Mouse (Mus musculus): ENCODE results near the gene Tbl3.
"Not testable (repeated sequence)": the region's sequence is repeated elsewhere in the genome, so short reads cannot be mapped to it uniquely, and the experiment has no call there.

Tbl3 gene

DNA sequence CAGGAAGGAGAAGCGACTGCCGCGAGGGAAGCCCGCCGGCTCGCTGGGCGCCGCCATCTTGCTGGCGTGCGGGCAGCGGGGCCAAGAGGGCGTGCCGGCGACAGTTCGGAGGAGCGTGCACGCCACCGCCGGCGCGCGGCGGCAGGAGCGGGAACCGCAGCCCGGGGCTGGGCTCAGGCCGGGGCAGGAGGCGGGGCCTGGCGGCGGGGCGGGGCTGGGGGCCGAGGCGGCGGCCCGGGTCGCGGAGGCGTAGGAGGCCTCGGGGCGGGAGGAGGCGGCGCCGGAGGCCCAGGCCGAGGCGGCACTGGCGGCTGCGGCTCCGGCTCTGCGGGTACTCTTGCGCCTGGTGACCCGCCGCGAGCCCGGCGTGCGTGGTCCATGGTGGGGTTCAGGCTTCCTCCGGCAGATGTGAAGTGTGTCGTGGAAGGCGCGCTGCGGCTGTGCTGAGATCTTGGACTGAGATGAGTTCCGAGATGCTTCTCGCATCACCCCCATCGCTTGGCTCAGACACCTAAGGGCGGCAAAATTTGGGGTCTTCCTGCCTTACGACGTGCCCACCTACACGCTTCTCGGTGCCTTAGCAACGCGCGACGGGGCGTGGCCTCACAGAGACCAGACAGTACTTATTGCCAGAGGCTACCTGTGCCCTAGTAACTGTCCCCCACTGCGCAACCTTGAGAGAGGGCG lies 11.3 kb downstream of the Tbl3 start, which contains the start of the genes Gfer and Noxo1:
TSS of gene Gfer (minus strand) at position 146 of the 687 bp plus-strand sequence.
TSS of gene Noxo1 (plus strand) at position 224 of the 687 bp plus-strand sequence.
- peak; percentile 71 to 84 for DNase-seq (ENCODE audit: low spot score in 2 of 2)

DNA sequence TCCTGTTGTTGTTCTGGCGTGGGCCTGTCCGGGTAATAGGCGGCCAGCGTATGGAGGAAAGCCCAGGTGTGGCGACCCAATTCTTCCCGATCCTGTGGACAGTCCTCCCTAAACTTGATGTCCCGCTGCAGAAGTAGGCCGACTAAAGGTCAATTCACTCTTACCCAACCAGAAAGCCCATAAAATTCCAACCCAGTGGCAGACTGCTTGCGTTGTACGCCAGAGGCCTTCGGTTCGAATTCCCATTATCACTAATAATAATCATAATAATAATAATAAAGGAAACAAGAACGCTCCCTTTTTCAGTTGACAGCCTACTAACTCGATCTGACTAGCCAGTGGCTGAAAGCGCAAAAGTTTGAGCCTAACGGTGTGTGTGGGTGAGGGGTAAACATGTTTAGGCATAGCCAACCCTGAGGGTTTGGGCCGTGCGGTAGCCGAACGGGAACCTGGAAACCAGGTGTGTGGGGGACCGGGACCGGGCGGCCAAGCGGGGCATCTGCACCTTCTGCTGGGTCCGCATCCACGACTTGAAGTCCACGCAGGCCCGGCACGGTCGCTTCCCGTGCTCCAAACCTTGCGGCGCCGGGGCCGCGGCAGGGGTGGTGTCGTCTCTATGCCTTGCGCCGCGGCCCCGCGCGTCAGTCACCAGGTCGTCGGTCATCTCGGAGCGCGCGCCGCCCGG lies 12.0 kb downstream of the Tbl3 start:
- no peak for DNase-seq (ENCODE audit: low spot score in 2 of 2)

DNA sequence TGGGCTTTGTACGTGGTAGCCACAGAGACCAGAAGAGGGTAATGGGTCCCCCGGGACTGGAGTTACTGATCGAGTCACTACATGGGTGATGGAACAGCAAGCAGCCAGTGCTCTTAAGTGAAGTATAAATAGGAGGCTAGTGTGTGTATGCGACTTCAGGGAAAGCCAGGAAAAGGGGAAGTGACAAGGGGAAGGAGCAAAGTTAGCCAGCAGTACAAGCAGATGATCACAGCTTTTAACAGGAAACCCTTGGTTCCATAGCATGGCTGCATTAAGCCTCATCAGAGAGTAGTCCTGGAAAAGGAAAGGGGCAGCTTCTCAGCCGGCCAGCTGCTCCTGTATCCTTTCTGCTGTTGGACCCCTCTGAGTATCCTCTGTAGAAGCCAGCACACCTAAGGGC lies 15.1 kb downstream of the Tbl3 start:
- DNase-seq (ENCODE audit: low spot score in 2 of 2): no peak

DNA sequence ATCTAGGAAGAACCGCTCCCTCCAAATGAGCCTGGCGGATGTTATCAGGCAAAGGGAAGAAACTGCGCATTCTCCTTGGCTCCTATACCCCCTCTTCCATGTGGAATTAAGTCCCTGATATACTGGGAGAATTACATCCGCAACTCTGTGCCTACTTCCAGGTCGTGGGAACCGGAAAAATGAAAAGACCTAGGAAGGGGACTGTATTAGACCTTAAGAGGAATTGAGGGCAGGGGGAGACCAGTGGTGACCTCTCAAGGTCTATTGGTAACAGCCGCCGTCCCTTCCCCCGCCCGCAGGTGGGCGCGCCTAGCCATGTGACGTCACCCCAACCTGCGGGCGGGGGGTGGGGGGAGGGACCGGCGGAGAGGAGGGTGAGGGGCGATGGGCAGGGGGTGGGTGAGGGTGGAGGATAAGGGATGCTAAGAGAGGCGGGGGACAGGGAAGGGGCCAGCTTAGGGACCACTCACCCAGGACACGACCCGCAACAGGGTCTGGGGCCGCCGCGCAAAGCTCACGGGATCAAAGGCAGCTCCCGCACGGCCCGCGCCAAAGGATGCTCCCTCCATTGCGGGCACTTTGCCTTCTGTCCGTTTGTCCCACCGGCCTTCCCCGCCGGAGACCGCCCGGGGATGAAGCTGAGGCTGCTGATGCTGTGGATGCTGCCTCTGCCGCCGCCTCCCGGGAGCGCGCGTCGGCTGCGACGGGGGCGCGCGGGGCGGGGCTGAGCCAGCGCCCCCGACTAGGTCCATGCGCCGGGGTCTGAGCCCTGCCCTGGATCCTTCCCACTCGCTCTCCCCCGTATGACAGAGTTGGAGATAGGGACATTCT lies 18.0 kb downstream of the Tbl3 start, which contains the start of gene Syngr3:
TSS of gene Syngr3 (minus strand) at position 705 of the 831 bp plus-strand sequence.
- no peak for DNase-seq (ENCODE audit: low spot score in 2 of 2)

DNA sequence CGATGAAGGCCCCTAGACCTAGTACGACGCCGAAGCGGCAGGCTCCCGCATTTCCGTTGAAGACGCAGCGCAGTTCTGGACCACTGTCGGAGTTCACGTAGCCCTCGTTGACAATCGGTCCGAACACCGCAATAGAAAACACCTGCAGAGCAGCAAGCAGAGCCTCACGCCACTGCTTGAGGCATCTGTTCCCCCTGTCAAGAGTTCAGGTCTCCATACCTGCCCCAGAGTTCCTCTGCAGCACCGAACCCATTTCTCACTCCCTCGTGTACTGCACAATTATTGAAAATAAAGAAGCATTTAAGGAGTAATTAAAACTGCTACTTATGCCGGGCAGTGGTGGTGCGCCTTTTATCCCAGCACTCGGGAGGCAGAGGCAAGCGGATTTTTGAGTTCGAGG lies 19.9 kb downstream of the Tbl3 start:
- no peak for DNase-seq (ENCODE audit: low spot score in 2 of 2)

DNA sequence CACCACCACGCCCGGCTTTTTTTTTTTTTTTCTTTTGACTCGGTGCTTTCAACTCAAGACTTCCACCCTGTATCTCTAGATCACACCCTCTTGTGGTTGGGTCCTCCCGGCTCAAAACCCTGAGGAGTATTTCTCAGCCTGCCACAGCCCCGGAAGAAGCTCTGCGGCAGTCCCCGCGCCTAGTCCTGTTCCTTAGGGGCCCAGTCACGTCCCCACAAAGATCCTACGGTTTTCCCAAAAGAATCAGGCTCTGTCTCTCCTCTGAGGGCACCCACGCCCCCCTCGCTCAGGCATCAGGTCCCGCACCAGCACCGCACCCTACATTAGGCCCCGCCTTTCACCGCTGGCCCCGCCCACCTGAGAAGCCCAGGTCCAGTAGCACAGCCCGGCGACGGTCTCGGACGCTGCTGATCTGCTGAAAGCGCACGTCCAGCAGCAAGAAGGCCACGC lies 20.3 kb downstream of the Tbl3 start:
- peak; percentile 42 to 47 for DNase-seq (ENCODE audit: low spot score in 2 of 2)

DNA sequence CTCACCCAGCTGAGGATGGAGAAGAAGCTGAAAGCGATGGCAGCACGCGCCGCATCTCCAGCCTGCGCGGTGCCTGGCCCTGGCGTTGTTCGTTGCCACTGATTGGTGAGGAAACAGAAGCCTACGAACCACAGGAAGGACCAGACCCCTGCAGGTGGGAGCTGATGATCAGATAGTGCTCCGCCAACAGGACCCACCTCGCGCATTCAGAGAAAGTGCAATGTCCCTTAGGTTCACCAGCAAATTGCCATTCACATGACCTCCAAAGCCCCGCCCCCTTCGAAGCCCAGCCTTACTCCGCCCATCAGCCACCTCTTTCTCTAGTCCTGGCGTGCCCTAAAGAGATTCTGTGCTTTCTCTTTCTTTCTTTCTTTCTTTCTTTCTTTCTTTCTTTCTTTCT lies 20.9 kb downstream of the Tbl3 start:
- DNase-seq (ENCODE audit: low spot score in 2 of 2): peak; percentile 31 to 33

DNA sequence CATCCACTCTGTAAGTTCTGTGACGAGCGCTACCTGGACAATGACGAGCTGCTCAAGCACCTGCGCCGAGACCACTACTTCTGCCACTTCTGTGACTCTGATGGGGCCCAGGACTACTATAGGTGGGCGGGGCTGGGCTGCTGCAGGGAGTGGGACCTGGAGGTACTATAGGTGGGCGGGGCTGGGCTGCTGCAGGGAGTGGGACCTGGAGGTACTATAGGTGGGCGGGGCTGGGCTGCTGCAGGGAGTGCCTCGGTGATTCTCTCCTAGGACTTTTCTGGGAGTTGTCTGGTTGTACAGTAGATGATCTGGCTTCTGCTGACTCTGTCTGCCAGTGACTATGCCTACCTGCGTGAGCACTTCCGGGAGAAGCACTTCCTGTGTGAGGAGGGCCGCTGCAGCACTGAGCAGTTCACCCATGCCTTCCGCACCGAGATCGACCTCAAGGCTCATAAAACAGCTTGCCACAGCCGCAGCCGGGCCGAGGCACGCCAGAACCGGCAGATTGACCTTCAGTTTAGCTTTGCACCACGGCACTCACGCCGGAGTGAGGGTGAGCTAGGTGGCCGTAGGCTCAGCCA lies 29.9 kb downstream of the Tbl3 start:
- no peak for DNase-seq (ENCODE audit: low spot score in 2 of 2)

DNA sequence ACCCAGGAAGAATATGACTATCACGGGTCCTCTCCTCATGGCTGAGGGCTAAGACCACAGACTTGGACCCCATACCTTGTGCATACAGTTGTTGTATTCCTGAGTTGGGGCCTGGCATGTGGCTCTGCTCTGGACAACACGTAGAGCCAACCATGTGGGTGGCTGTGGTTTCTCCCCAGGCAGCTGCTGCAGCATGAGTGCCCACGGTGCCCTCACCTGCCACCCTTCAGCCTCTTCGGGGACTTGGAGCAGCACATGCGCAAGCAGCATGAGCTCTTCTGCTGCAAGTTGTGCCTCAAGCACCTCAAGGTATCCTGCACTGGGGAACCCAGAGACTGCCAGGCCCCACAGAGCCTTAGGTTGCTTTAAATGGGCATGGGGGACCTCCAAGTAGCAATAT lies 30.6 kb downstream of the Tbl3 start:
- no peak for DNase-seq (ENCODE audit: low spot score in 2 of 2)

DNA sequence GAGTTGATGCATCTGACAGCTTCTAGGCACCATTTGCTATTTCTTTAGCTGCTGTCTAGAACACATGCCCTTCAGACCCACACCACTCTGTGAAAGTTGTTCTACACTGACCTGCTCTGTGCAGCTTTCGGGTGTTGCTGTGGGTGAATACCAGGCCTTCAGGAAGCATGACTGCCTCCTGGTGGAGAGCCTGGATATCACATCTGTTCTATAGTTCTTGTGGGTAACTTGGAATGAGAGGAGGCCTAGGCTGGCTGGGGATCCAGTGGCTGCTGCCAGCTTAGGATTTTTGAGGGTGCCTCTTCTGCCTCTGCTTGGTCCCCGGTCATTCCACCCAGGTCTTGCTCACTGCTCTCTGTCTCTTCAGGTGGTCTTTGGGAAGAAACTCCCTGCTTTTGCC lies 31.3 kb downstream of the Tbl3 start:
- DNase-seq (ENCODE audit: low spot score in 2 of 2): peak; percentile 53 to 77

DNA sequence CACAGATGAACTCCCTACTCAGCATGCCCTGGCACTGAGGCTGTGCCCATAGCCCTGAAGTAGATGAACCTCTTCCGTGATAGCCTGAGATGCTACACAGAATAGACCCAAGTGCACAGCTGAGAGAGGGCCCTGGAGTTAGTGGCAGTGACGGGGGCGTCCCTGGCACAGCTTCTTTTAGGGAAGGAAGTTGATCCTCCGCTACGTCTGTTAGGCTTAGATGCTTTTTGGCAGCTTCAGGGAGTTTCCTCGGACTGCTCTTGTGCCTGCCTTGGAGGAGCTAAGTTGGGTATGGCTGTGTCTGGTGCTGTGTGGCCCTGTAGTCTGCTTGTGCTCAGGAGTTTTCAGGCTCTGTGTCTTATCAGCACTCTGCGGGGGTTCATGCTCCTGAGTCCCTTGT lies 33.2 kb downstream of the Tbl3 start:
- DNase-seq (ENCODE audit: low spot score in 2 of 2): no peak

DNA sequence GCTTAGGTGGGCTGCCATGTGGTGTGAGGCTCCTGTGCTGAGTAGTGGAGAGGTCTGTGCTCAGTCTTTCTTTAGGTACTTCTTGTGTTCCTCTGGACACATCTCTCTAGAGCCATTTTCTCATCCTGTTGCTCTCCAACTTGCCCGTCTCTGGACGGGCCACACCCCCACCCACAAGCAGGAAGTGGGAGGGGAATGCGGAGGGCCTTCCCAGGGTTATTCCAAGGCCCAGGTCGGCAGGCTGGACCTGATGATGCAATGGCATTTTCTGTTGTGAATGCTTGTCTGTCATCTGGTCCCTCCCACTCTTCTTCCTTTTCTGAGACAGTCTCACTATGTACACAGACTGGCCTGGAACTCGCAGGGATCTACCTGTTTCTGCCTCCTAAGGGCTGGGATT lies 35.3 kb downstream of the Tbl3 start:
- DNase-seq (ENCODE audit: low spot score in 2 of 2): no peak

DNA sequence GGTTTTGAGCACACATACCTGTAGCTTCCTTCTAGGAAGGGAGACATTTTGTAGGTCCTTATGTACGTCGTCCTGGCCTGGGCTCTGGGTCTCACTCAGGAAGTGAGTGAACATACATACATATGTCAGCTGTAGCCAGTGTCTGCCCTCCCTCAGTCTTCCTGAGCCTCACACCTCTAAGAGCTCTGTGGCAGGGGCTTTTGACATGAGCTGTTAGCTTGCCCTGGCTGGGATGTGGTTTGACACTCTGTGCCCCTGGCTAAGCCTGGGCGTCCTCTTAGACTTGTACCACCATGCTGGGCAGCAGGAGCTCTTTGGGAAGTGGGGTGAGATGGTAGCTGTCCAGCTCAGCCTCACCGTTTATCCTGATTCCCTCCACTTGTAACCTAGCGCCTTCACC lies 36.1 kb downstream of the Tbl3 start:
- DNase-seq (ENCODE audit: low spot score in 2 of 2): no peak

DNA sequence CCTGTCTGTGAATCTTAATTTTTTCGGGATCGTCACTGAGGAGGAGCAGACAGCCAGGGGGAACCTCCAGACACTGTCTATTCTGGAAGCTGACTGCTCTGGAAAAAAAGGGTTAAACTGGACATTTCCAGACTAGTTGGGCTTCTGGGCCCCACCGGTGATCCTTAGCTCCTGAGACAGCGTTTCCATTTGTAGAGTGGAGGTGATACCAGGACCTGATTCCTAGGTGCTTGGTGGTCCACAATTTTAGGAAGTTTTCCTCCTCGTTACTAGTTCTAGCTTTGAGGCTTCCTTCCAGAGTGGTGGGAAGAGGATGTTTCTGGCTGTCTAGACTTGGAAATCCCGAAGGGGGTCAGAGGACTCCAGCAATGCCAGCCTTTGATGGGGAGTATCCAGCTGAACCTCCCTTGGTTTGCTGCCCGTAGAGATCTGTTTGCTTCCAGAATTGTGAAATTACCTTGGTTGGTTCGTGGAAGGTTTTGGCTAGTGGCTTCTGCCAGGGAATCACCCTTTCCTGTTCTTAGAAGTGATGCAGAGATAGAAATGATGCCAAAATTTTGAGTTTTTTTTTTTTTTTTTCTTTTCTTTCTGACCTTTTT lies 37.1 kb downstream of the Tbl3 start:
- DNase-seq (ENCODE audit: low spot score in 2 of 2): no peak

DNA sequence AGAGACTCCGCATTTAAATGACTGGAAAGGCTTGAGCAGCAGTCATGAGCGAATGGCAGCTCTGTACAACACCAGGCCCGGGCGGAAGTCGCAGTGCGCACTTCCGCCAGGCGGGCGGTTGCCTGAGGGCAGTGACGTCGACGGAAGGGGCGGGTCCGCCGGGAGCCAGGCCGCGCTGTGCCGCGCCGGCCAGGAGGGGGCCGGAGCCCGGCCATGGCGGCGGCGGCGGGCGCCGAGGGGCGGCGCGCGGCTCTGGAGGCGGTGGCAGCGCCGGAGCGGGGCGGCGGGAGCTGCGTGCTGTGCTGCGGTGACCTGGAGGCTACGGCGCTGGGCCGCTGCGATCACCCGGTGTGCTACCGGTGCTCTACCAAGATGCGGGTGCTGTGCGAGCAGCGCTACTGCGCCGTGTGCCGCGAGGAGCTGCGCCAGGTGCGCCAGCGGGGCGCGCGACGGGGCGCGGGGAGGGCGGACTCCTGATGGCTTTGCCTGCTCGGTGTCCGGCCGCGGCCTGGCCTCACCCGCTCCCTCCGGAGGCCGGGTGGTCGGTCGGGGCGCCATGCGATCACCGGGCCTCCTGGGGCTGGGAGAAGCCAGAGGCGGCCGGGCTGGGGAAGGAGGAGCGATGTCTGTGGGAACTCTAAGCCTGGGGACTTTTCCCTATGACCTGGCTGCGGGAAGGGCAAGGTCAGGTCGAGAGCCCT lies 37.8 kb downstream of the Tbl3 start, which contains the start of gene Zfp598:
TSS of gene Zfp598 (plus strand) at position 143 of the 701 bp plus-strand sequence.
- DNase-seq (ENCODE audit: low spot score in 2 of 2): peak; percentile 90 to 97

DNA sequence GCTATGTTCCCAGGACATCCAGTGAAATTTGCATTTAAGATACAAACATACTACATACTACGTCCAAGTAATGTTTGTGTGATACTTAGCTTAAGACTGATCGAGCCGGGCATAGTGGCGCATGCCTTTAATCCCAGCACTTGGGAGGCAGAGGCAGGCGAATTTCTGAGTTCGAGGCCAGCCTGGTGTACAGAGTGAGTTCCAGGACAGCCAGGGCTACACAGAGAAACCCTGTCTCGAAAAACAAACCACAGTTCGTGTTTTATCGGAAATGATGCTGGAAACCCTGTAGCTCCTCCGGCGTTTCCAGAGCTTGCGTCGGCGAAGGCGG lies 38.3 kb downstream of the Tbl3 start:
- not testable (repeated sequence) for DNase-seq (ENCODE audit: low spot score in 2 of 2)

DNA sequence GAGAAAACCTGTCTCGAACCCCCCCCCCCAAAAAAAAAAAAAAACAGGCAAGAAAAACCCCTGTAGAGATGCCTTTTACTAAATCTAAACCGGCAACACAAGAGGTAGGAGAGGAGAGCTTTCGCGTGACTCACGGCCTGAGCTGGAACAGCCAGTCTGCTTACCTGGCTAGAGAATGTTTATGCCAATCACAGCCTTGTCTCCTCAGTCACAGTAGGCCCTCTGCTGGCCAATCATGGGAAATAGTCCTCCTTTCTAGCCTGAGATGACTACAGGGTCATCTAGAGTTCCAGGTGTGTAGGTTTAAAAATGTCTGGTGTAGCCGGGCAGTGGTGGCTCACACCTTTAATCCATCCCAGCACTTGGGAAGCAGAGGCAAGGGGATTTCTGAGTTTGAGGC lies 40.0 kb downstream of the Tbl3 start:
- peak; percentile 27 to 60 for DNase-seq (ENCODE audit: low spot score in 2 of 2)

DNA sequence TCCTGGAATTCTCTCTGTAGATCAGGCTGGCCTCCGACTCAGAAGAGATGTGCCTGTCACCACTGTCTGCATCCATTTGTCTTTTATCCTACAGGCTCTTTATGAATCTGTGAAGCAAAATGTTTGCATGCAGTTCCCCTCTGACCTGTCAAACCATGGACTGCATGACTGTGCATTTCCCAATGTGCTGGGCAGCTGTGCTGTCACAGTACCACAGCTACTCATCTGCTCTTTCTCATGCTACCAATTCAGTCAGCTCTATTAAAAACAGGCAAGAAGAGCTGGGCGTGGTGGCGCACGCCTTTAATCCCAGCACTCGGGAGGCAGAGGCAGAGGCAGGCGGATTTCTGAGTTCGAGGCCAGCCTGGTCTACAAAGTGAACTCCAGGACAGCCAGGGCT lies 40.4 kb downstream of the Tbl3 start:
- DNase-seq (ENCODE audit: low spot score in 2 of 2): not testable (repeated sequence)

DNA sequence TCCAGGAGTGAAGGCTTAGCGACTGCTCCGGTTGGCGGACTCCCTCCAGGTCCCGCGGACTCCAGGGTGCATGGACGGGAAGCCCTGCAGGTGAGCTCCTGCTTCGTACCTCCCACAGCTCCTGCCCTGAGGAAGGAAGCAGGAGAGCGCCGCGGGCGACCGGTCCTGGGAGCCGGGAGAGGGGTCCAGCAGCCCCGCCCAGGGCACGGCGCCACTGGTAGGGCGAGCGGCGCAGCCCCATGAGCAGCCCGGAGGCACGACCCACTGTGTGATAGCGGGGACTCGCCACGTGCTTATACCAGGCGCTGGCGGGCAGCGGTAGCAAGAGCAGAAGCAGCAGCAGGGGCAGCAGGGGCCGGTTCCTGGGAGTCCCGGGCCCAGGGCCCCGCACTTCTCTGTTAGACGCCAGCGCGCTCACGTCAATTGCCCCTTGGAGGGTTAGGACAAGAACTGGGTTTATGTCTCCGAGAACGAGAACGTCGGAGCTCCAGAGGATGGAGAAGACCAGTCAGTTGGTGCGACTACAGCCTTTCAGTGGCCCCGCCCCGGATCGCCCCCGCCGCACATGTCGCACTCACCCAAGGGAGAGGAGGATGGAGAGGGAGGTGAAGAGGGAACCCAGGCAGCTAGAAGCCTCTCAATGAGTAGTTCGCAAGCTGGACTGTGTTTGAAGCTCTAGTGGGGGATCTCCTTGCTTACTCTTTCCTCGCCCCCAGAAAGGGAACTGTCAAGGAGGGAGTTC lies 49.3 kb downstream of the Tbl3 start, which contains the start of gene Npw:
TSS of gene Npw (minus strand) at position 441 of the 742 bp plus-strand sequence.
- DNase-seq (ENCODE audit: low spot score in 2 of 2): no peak

DNA sequence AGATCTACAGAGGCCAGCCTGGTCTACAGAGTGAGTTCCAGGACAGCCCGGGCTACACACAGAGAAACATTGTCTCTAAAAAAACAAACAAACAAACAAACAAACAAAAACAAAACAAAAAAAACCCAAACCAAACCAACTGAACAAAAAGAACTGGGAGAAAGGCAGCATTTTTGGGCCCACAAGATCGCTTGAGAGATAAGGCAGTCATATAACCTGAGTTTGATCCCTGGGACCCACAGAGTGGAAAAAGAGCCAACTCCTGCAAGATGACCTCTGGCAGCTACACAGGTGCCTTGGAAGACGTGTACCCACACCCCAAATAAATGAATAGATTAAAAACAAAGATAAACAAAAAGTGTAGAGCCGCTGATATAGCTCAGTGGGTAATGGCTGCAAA lies 52.5 kb downstream of the Tbl3 start:
- no peak for DNase-seq (ENCODE audit: low spot score in 2 of 2)

Data from thymus, postnatal 10 days (tissue).